Mouse (Mus musculus): ENCODE data around the gene 1700012B09Rik. TPM values are rescaled to one million over a fixed set of nuclear protein-coding genes. Genes with fewer than 3 reads are reported as not detected.
A peak's percentile ranks its signal among the peaks of the same experiment; 100 is the strongest.

Gene 1700012B09Rik
- polyA plus RNA-seq, 1 experiment from 2014 or later = 7.8 TPM

DNA sequence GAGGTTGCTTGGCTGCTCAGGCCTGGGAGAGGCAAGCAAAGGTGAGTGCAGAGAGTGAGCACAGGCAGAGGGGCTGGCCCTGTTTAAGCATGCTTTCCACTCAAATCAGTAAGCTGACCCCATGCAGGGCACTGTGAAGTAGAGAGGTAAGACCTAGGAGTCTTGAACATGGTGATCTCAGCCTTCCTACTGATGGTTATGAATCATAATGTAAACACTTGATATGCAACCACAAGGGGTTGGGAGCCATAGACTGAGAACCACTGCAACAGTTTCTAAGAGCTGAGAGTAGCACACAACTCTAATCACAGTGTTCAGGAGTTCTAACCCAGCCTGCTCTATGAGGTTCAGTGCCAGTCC, 52.5 kb downstream of the 1700012B09Rik start:
- DNase-seq (ENCODE audit: low spot score) (no peak), ATAC-seq (ENCODE audit: low FRiP score) (no peak)
- Histone ChIP-seq H3K27ac (no peak overlapping the region), H3K27me3 (ENCODE audit: control insufficient read depth, insufficient read depth, low read length) (no peaks in the 10 kb centered on the region), H3K4me1 (replicated peaks; ENCODE audit: control insufficient read depth, insufficient read depth, low read length) (no peaks in the 10 kb centered on the region), H3K4me3 (replicated peaks; ENCODE audit: low read length) (no peak overlapping the region), H3K36me3 (replicated peaks; ENCODE audit: control insufficient read depth, insufficient read depth) (no peaks in the 10 kb centered on the region), H3K4me2 (replicated peaks) (no peak overlapping the region), H3K9ac (no peak overlapping the region), H3K9me3 (ENCODE audit: control insufficient read depth, low read length) (no peaks in the 10 kb centered on the region)

DNA sequence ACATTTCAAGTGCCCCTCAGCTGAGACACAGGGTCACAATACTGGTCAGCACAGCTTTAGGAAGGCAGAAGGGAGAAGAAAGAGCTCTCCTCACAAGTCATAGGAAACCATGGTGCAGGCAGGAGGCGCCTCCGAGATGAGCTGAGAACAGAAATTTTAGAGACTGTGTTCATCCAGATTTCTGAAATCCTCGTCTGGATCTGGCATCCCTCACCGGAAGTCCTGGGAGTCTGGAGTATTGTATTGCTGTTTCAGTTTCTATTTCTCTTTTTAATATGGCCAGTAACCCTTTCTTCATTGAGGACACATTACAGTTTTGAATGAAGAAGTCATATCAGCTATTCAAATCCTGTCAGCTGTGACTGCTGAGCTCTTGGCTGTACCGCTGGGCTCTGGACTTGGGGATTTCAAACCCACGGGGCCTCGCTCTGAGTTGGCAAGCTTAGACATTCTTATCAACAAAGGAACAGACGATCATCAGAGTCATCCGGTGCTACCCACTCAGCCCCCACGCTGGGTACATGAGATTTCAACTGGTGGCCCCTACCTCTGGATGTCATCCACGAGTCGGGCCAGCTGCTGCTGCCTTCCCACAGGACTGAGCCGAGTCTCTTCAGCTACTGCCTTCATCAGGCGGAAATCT, 53.0 kb downstream of the 1700012B09Rik start:
- DNase-seq (ENCODE audit: low spot score) (no peak), ATAC-seq (ENCODE audit: low FRiP score) (peak; percentile 52; the same call in 1 of the 2 replicates)
- 50% methylated on average over 14 of the region's 14 CpGs for WGBS
- Histone ChIP-seq H3K9me3 (ENCODE audit: control insufficient read depth, low read length) (no peaks in the 10 kb centered on the region), H3K36me3 (replicated peaks; ENCODE audit: control insufficient read depth, insufficient read depth) (no peaks in the 10 kb centered on the region), H3K27ac (no peak overlapping the region), H3K4me3 (replicated peaks; ENCODE audit: low read length) (no peak overlapping the region), H3K4me1 (replicated peaks; ENCODE audit: control insufficient read depth, insufficient read depth, low read length) (no peaks in the 10 kb centered on the region), H3K27me3 (ENCODE audit: control insufficient read depth, insufficient read depth, low read length) (no peaks in the 10 kb centered on the region), H3K4me2 (replicated peaks) (no peak overlapping the region), H3K9ac (no peak overlapping the region)

- Histone ChIP-seq H3K9me3 (ENCODE audit: control insufficient read depth, low read length) (no peaks in the 10 kb centered on the region), H3K4me2 (replicated peaks) (no peak overlapping the region), H3K9ac (no peak overlapping the region), H3K4me1 (replicated peaks; ENCODE audit: control insufficient read depth, insufficient read depth, low read length) (no peaks in the 10 kb centered on the region), H3K27ac (no peak overlapping the region), H3K27me3 (ENCODE audit: control insufficient read depth, insufficient read depth, low read length) (no peaks in the 10 kb centered on the region), H3K4me3 (replicated peaks; ENCODE audit: low read length) (no peak overlapping the region), H3K36me3 (replicated peaks; ENCODE audit: control insufficient read depth, insufficient read depth) (no peaks in the 10 kb centered on the region)
- no peak for DNase-seq (ENCODE audit: low spot score)
- 85% methylated on average over 15 of the region's 15 CpGs for WGBS
- ATAC-seq (ENCODE audit: low FRiP score) = no peak
Observed at GRCm38 (mm10) chr9:14715258-14715657, 55.6 kb downstream of the 1700012B09Rik start.

GRCm38 (mm10) chr9:14710910-14711309, 59.9 kb downstream of the 1700012B09Rik start:
- ATAC-seq (ENCODE audit: low FRiP score) (no peak), DNase-seq (ENCODE audit: low spot score) (no peak)
- H3K4me2 ChIP-seq (replicated peaks) = no peak overlapping the region
- no peaks in the 10 kb centered on the region for H3K27me3 ChIP-seq (ENCODE audit: control insufficient read depth, insufficient read depth, low read length)
- H3K9me3 ChIP-seq (ENCODE audit: control insufficient read depth, low read length) = no peaks in the 10 kb centered on the region
- 94% methylated on average over 3 of the region's 3 CpGs for WGBS
- H3K4me3 ChIP-seq (replicated peaks; ENCODE audit: low read length) = no peak overlapping the region
- no peaks in the 10 kb centered on the region for H3K4me1 ChIP-seq (replicated peaks; ENCODE audit: control insufficient read depth, insufficient read depth, low read length)
- H3K36me3 ChIP-seq (replicated peaks; ENCODE audit: control insufficient read depth, insufficient read depth) = no peaks in the 10 kb centered on the region
- H3K9ac ChIP-seq = no peak overlapping the region
- no peak overlapping the region for H3K27ac ChIP-seq

Other genes with a start within 250 kb of the 1700012B09Rik start
- 10.1 and 10.3 TPM in 2 replicates for gene Amotl1, start 126.0 kb downstream of the 1700012B09Rik start, polyA plus RNA-seq (2014; fragmentation: Nextera tagmentation; extraction: Ambion mirVana)
- 0.27 and 0.38 TPM in 2 replicates for gene Piwil4, start 30.3 kb downstream of the 1700012B09Rik start, polyA plus RNA-seq (2014; fragmentation: Nextera tagmentation; extraction: Ambion mirVana)
- 2.1 and 2.4 TPM in 2 replicates for gene Fut4, start 18.6 kb downstream of the 1700012B09Rik start, polyA plus RNA-seq (2014; fragmentation: Nextera tagmentation; extraction: Ambion mirVana)
- gene Mre11a, start 13.6 kb upstream of the 1700012B09Rik start, polyA plus RNA-seq (2014; fragmentation: Nextera tagmentation; extraction: Ambion mirVana) = 9.8 and 10.5 TPM in 2 replicates
- 25.3 and 27.2 TPM in 2 replicates for gene Ankrd49, start 13.8 kb upstream of the 1700012B09Rik start, polyA plus RNA-seq (2014; fragmentation: Nextera tagmentation; extraction: Ambion mirVana)
- 1.3 and 1.4 TPM in 2 replicates for gene Gpr83, start 89.2 kb upstream of the 1700012B09Rik start, polyA plus RNA-seq (2014; fragmentation: Nextera tagmentation; extraction: Ambion mirVana)
- not detected in 2 replicates for gene Izumo1r, start 132.9 kb upstream of the 1700012B09Rik start, polyA plus RNA-seq (2014; fragmentation: Nextera tagmentation; extraction: Ambion mirVana)